Mouse (Mus musculus) erythroblast, embryonic 14.5 days (primary cell): ENCODE data around the gene Hipk1.

Source experiments
- GATA1 ChIP-seq: IDR thresholded peaks from 2 replicates; pipeline ENCODE4 v1.6.1; 2012; ENCODE audit warnings: low read length, inconsistent platforms, mixed read lengths
- TAL1 ChIP-seq: IDR thresholded peaks from 3 replicates; pipeline ENCODE4 v1.6.1; 2012; ENCODE audit warnings: low read length, inconsistent platforms, mixed read lengths

DNA sequence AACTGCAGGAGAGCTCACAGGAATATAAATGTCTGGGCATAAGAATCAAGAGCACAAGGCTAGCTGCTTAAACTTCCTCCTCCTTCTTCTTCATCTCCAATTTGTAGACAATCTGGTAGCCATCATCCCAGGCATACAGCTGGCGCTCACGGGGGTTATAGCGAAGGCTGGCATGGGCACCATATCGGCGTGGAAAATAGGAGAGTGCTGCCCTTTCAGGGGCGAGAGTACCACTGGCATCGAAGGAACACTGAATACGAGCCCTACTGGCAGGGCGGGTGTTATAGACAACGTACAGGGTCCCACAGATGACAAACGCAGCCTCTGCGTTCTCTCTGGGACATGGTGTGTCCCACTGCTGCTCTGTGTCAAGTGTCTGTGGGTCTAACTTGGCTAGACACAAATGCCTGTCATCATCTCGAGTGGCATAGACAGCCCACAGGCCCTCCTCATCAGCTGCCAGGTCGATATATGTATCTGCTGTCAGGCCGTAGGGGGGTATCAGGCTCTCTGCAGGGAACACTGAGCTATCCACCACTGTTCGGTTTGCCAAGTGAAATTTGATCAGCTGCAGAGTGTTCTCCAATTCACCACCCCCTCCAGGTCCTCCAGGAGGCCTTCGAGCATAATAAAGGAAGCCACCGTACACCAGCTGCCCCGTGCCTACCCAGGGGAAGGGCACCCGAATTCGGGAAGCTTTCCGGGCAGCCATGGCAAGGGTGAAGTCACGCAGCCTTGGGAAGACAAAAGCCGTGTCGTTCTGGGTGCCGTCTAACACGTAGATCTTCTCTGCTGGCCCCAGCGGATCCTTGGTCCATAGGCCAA lies 55.4 kb downstream of the Hipk1 start:
- no peak for TF ChIP-seq GATA1
- no peak for TF ChIP-seq TAL1
